Mouse (Mus musculus): ENCODE results near the gene Pax5.

GRCm38 (mm10) chr4:44508386-44509226, 201.7 kb downstream of the Pax5 start:
- TF ChIP-seq CTCF (IDR thresholded peaks at IDR 0.05; ENCODE audit: low read depth) (no peak), EP300 (IDR thresholded peaks at IDR 0.05; ENCODE audit: low read depth) (no peak)

Measured in liver, postnatal 0 days (tissue).